Mouse (Mus musculus): Measurements from ENCODE around the gene Scgb2b21.
"Not testable (repeated sequence)": the region's sequence is repeated elsewhere in the genome, so short reads cannot be mapped to it uniquely, and the experiment has no call there.

Scgb2b21 gene

DNA sequence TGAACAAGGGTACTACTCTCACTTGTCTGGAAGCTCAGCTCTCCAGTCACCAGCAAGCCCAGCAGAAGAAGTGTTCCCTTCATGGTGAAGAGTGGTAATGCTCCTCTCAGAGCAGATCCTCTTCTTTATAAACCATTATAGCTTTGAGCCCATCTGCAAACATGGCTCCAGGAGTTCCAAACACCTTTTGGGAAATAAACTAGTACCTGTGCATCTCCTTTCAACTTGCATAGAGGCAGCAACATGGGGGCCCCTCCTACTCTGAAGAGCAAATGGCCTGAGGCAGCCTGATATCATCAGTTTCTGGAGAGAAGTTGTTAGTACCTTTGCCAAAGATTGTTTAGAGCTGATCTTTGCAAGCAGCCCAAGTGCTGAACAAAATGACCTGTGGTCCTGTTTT lies at the start of gene Scgb2b21:
Gene Scgb2b21 (minus strand): TSS at position 101 of the 400 bp plus-strand sequence.
- DNase-seq: no peak

DNA sequence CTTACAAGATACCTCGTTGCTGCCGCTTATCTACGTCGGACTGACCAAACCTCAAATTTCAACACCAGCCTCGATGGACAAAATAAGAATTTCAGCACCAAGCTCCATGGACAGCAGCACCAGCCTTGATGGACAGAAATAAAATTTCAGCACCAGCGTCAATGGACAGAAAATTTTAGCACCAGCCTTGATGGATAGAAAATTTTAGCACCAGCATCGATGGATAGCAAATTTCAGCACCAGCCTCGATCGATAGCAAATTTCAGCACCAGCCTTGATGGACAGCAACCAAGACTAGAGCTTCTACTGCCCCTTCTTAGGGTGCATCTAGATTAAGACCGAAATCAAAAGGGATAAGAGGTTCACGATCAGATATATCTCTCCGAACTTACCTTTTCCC lies 23.2 kb upstream of the Scgb2b21 start:
- not testable (repeated sequence) for DNase-seq

Measured in lung, postnatal 36 days (tissue).